Mouse (Mus musculus) adrenal gland (tissue): ENCODE results near the gene Arnt2.

Source experiments
- intact Hi-C: fragments of 180-260 bp; cut with DNase I; formaldehyde crosslinking; loops from one replicate; pipeline ENCODE4 v1.15.1; 2025
- long read RNA-seq, 2 experiments: library from polyadenylated mRNA; unstranded; transcript quantifications; one replicate each; pipeline ENCODE4 v2.0.0; 2020; ENCODE audit warnings: borderline replicate concordance in 1 of 2; ENCODE audit not compliant: insufficient replicate concordance in 1 of 2

Arnt2 gene
- long read RNA-seq, experiment 1, full-length matches to known transcripts, result 2 of 10 reads
- long read RNA-seq, experiment 1, partial matches to known transcripts, result 1 of 10 reads
- long read RNA-seq, experiment 1, other reads (novel, unspliced or antisense), result 7 of 10 reads
- long read RNA-seq, experiment 2, partial matches to known transcripts, result 2 of 4 reads
- long read RNA-seq, experiment 2, other reads (novel, unspliced or antisense), result 2 of 4 reads

DNA sequence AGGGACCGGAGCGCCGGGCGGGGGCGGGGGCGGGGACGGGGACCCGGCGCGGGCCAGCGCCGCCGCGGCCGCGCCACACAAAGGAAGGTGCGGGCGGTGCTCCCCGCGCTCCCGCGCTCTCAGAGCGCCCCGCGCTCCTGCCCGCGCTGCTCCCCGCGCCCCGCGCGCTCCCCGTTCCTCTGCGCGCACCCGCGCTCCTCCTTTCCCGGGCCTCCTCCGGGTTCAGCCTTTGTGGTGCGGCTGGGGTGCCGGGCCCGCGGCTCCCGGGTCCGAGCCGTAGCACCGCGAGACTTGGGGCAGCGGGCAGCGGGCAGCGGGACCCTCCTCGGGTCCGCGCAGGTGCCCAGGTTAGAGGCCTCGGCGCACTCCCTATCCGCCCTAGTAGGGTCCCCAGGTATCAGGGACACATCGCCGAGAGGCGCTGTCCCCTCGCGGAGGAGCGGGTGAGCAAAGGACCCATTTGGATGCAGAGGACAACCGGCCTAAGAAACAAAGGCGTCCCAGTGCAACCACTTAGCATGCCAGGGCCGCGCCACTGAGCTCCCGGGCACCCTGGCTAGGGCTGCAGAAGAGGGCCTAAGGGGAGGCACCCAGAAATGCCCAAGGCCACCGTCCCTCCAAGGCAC, at the start of gene Arnt2:
Arnt2 (minus strand) TSS at position 281 of the 626 bp plus-strand sequence.
- intact Hi-C loops, result no loop called here

DNA sequence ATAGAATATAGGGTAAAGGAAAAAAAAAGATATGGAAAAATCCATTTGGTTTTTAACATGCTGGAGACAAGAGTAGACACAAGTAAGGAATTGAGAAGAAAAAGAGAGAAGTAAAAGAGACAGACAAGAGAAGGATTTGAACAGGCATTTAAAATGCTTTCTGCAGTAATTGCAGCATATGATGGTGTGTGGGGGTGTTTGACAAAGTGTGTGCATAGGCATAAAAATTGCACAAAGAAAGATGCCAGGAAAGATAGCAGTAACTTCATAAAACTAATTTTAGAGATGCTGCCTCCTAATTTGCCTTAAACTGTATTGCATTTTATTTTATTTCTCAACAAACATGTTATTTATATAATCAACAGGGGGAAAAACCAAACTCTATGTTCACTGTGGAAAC, 41.7 kb upstream of the Arnt2 start:
- intact Hi-C loops, result no loop called here

DNA sequence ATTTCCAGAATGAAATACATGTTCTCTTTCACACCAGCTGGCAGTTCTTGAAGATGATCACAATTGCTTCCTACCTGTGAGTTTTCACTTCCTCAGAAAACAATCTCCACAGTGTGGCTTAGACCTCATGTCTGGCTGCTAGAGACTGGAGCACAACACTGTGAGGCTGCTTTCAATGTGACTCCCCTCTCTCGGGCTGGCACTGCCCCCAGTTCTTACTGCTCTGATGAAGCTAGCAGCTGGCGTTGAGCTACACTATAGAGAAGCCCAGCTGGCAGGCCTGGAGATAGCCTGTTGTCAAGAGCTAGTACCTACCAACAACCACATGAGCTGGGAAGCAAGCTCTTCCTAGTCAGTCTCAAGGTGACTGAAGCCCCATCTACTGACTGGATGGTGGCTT, 39.1 kb upstream of the Arnt2 start:
- intact Hi-C loops, result loop anchor here (10.0 kb wide), 1 partner anchor 364 kb away; the partner anchor contains the start of gene Cemip

DNA sequence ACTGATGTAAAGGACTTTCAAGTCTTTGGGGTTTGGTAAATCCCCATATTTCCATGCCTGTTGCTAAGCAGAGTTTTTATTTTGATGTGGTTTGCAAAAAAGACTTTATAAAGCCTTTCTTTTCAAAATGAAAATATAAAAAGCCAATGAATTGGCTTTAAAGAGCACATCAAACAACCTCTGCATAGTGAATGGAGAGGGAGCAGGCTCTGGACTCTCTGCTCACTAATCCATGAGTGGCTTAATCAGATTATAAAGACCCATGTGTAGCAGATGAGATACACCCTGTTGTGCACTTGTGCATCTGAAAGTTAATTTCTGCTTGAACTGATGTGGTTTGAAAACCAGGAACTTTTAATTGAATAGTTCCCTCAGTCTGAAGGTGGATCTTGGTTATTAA, 38.5 kb upstream of the Arnt2 start:
- intact Hi-C loops, result loop anchor here (10.0 kb wide), 1 partner anchor 364 kb away; the partner anchor contains the start of gene Cemip

DNA sequence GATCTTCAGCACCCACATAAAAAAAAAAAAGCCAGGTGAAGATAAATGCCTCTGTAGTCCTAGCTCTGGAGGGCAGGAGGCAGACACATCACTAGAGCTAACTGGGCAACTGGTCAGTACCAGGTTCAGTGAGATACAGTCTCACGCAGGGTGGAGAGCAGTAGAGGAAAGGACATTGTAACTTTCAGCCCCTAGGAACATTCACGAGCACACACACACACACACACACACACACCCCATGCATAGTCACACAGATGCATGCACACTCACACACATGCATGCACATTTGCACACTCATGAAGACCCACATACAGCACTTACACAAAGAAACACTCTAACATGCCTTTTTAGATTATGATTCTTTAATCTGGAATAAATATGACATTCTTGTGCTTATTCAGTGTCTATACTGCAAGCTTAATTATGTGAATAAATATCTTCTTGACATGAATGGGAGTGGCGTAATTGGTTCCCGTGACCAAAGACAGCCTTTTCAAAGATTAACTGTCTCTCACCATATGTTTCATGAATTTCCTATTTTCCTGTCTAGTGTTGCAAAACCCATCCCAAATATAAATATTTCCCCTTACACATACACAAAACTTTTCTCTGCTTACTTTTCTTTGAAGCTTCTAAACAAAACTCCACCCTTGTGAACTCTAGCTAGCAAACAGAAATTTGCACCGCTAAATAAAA, 37.9 kb upstream of the Arnt2 start:
- intact Hi-C loops, result loop anchor here (10.0 kb wide), 1 partner anchor 363 kb away; the partner anchor contains the start of gene Cemip

DNA sequence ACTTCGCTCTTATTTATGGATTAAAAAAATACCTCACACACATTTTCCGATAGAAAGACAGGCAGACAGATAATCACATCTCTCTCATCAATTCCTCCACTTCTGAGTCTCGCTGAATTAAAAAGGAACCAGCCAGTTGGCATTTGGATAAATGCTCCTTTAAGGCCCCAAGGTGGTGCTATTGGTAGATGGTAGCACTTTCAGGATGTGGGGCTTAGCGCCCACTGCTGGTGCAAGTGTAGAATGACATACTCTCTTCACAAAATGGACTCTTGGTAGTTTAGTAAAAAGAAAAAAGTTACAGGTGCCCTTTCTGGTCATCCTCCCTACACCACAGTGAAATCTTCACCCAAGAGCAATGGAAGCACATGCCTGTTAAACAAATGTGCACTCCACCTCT, 37.1 kb upstream of the Arnt2 start:
- intact Hi-C loops, result loop anchor here (10.0 kb wide), 1 partner anchor 362 kb away; the partner anchor contains the start of gene Cemip

DNA sequence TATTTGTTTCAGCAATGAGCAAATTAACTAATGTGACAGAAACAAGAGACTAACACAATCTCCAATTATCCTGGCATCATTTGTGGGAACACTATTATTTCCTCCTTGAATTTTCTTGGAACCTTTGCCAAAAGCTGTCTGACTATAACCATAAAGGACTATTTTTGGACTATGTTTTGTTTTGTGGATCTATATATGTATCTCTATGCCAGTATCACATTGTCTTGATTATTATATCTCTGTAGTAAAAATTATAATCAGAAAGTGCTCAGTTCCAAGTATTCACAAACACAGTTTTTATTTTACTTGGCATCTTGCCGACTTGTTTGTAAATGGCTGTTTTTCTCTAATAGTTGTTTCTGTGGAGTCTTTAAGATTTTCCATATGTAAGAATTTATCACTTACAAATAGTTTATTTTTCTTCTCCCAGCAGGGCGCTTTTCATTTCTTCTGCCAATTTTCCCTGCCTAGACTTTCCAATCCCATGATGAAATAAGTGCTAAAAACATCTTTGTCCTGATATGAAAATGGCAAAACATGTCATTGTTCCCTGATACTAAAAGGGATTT, 32.5 kb upstream of the Arnt2 start:
- intact Hi-C loops, result loop anchor here (10.0 kb wide), 1 partner anchor 358 kb away; the partner anchor contains the start of gene Cemip

DNA sequence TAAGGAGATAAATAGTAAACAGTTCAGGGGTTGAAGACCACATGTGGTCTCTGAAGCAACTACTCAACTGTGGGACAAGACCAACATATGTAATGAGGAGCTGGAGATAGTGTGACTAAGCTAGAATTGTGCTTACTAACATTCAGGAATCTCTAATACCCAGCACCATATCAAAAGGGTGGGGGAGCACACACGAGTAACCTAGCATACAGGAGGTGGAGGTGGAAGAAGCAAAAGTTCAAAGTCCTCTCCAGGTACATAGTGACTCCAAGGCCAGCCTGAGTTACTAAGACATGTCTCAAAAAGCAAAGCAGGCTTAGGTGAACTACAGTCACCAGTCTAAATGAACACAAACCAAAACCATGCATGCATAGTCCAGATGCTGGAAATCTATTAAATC, 29.6 kb upstream of the Arnt2 start:
- intact Hi-C loops, result loop anchor here (5.0 to 10.0 kb wide), 2 partner anchors 82 to 355 kb away; partner anchors contain the start of gene Cemip

DNA sequence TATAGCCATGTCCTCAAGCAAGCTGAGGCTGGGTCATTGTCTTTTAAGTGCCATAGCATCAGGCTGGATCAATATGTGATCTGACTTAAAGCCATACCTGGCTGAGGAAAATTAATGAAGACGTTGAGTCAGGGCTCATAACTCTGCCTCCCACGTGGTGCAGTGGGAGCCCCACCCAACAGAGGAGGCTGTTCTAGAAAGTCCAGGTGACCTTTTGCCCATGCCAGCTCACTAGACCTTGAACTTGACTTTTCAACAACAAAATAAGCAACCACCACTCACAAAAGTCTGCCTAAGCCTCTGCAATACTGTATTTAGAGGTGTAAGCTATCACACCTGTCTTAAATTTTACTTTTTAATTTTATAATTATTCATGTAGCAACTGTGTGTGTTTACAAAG, 24.9 kb upstream of the Arnt2 start:
- intact Hi-C loops, result loop anchor here (5.0 kb wide), 1 partner anchor 78 kb away; no protein-coding TSS in a partner anchor

DNA sequence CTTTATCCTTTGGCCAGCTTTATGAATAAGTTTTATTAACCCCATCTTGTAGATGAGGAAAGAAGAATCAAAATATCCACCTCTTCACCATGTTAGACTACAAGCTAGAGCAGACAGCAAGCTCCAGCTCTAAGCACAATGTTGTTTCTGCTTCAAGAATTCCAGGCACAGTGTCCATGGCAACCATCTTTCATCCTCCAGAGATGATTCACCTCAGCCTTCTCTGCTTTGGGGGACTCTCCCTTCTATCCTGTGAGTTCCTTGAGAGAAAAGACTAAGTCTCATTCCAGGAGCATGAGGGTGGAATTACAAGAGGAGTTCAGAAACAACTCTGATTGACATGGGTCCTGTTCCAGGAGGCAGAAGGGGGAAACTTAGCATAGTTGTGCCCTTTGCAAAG, 22.2 kb upstream of the Arnt2 start:
- intact Hi-C loops, result no loop called here

DNA sequence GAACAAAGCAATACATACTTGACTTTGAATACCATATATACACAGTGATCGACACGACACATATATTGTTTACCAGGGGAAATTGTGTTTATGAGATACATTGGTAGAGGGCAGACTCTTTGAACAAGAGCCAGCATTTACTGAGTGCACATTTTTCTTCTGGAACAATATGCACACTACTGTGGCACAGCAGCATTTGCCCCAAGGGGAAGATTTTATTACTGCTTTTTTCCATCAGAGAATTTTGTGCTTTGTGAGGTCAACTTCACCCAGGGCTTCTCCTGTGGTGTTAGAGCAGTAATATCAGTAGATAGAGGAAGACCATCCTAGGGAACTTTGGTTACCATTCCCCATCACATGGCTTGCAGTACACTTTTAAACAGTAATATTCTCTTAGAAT, 17.2 kb upstream of the Arnt2 start:
- intact Hi-C loops, result no loop called here

DNA sequence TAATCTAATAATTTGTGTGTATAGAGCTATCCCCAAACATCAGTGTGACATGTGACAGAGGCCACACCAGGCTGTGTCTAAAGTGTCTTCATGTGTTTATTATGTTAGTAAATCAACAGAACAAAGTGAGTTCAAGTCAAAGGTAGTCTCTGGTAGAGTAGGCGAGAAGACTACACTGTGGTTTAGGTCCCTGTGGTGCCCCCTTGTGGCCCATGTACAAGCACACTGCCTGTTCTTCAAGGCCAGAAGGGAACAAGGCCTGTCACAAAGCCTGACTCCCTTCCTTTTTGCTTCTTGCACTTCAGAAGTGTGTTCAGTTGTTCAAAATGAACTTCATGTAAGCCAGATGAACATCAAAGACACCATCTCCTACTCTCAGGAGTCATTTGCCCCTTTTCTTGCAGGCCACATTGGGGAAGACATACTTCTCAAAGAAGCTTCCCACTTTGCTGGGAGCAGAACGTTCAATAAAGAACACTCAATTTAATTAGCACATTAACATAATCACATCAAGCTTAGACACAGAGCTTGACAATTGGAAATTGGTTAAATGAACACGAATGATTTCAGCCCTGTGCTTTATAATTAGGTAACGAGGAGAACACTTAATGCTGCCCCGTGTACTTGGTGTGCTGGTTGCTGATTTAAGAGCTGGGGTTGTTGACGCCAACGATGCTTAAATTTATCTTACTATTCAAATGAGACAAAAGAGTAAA, 14.9 kb upstream of the Arnt2 start:
- intact Hi-C loops, result no loop called here

DNA sequence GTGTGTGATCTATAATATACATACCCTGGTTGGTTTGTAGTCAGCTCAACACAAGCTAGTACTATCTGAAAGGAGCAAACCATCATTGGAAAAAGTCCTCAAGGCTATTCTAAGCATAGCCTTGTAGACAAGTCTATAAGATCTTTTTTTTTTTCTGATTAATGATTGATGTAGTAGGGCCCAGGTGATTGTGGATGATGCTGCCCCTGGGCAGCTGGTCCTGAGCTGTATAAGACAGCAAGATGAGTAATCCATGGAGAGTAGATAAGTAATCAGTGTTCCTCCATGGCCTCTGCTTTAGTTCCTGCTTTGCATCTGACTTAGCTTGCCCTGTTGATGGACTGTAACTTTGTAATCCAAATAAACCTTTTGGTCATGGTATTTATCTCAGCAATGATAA, 11.8 kb upstream of the Arnt2 start:
- intact Hi-C loops, result no loop called here

DNA sequence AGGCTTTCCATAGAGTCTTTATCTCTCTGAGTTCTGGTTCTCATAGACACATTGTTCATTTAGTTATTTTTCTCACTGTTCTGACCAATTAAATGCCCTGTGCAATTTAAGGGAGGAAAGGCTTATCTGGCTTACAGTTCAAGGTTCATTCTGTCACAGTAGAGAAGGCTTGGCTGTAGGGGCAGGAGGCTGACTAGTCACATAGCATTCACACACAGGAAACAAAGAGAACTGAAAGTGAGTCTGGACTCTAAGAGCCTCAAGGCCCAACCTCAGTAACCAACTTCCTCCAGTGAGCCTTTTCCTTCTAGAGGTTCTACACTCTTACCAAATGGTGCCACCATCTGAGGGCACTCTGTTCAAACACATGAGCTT, 11.3 kb upstream of the Arnt2 start:
- intact Hi-C loops, result no loop called here

DNA sequence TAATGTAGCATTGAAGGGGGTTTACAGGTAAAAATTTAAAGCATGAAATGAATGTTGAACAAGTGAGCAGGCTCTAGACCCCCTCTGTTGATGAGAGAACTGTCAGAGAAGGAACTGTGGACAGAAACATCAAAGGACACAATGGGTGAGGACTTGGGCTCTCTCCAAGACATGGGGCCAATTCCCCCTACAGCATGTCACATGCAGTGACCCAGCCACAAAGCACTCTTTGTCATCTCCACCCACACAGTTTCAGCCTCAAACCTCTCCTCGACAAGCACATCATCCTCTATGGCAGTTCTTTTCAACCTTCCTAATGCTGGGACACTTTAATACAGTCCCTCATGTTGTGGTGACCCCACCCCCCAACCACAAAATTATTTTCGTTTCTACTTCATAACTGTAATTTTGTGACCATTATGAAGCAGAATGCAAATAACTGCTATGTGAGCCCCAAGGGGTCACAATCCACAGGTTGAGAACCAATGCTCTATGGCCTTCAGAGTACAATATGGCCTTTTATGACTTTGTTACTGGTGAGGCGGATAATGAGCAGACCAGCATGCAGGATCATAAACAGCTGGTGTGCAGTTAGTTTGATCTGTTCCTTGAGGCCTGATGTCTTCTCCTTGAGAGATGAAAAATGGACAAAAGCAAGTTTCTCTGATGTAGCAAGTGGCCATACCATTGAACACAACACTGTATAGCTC, 10.8 kb upstream of the Arnt2 start:
- intact Hi-C loops, result no loop called here

DNA sequence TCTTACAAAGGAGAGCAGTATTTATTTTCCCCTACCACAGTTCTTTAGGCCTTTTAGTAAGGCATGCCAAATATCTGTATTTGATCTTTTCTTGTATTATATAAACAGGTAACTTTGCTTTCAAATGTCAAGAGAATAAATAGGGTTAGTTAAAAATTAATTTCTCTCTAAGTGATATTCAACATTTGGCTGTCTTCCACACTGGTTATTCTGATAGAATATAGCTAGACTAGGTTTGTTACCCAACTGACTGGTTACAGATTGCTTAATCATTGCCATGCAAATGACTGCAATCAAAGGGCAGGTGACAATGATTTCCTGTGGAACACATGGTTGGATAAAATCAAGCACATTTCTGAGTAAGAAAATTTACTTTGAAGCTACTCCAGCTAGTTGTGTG, 7.5 kb upstream of the Arnt2 start:
- intact Hi-C loops, result no loop called here

DNA sequence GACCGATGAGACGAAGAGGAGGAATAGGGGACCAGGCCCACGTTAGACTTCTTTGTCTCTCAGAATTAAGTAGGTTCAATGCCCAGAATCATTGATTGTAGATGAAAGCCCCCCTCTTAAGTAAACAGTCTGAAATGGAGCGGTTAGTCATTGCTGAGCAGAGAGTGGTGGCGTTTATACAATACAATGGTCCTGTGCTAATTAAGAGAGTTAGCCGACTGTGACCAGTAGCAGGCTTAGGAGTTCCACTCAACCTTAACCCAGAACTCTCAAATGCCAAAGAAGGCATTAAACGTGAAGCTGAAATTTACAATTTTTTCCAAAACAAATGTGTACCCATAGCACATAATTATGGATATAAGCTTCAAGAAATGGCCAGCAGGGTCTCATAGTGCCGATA, 2.6 kb upstream of the Arnt2 start:
- intact Hi-C loops, result no loop called here

DNA sequence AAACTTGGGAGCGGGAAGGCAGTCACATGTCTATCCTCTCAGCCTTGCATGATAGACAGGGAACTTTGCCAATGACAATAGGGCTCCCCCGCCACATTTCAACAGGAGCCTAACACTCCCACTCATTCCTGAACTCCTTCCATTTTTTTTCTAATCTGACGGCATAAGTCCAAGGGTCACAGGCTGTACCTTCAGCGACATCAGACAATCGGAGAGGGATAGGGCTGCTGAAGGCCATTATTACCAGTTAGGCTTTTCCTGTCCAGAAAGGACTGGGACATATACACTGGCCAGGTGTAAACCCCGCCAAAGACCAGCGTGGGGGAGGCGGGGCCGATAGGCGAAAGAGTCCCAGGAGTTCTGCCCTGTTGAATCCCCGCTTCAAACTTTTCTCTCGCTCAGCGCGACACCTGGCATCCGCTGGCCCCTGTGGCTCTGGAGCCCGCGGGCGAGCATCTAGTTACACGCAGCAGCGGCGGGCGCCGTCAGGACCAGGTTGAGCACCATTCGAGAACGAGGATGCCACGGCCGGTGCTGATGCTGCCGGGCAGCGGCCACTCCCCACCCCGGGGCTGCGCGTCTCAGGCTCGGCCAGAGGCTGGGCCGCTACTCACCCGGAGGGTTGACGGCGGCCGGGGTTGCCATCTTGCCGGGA, 608 bp downstream of the Arnt2 start:
- intact Hi-C loops, result no loop called here

DNA sequence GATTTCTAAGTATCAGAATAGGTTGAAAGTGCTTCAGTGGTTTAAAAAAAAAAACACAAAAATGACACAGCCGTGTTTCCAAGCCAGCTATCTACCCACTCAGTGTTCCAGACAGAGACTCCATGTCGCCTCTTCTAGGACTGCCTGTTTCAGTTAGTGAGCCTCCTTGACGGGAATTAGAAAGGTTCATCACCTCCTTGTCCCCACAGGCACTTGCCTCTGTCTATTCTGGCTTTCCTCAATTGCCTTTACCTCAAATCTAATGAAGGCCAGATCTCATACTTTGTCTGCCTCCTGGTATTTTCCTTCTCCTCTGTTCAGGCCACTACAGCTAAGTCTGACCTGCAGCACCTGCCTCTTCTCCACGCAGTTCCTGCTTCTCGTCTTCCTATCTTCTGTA, 1.7 kb downstream of the Arnt2 start:
- intact Hi-C loops, result no loop called here

DNA sequence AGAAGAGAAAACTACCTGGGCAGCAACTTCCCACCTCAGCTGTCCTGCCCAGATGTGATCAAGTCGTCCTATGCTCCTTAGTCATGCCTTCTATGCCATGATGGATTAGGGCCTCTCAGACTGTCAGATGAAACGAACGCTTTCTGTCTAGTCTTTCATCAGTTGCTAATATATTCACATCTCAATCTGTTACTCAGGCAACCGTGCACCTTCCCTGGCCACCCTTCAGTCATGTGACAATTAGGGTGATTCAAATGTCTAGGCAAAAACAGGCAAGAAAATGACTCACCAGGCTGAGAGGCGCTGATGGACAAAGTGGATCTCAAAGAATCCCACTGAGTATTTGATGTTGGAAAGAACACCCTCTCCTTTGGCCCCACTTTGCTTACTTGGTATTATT, 6.6 kb downstream of the Arnt2 start:
- intact Hi-C loops, result no loop called here
